ENCODE assay signal across 8 mouse cellular contexts in the genomic region with DNA sequence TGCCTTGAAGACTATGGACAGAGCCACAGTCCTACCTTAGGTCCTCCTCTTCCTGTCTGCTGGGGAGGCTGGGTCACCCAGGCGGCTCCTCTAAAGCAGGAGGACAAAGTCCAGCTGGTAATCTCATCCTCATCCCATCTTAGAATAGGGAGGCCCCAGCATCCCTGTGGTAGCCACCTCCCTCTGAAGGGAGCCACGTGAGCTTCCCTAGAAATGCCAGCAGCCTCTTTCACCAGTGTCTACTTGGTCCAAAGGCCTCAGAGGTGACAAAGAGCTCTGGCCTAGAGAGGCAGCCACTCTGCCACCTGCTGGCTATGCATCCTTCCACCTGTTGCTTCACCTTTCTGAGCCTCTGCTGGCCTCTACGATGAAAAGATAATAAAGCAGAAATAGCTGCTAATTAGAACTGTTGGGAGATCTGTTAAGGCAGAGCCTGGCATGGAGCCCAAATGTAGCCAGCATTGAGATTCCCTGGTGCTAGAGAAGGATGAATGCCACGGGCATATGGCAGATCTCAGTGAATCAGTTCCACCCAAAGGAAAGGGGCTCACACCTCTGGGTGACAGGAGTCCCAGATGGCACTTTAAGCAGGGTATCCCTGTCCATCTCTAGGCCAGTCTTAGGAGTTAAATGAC. TPM values are rescaled to one million over a fixed set of nuclear protein-coding genes. Genes with fewer than 3 reads are reported as not detected.
DNase-seq lines count a peak whose midpoint lies in the region; ATAC-seq and TF ChIP-seq lines count a peak whose summit lies in the region.
"Had no signal": no experiment of that assay in that cellular context is flagged by ENCODE, and none has a peak within 500 bp of the region (broad histone marks: within the 10 kb centered on the region; RNA-seq: fewer than 3 reads in every experiment).

No protein-coding gene starts in this region.

- no peak overlapping the region for H3K9ac ChIP-seq in intestine, embryonic 14.5 days (ENCODE audit: low read length)
- H3K9ac ChIP-seq: limb, embryonic 13.5 days had no signal

- no peak overlapping the region for H3K4me2 ChIP-seq in intestine, embryonic 14.5 days (ENCODE audit: low read length)
- H3K4me2 ChIP-seq: limb, embryonic 13.5 days had no signal

- DNase-seq in layer of hippocampus, adult 2 months (ENCODE audit: low spot score in 2 of 2), result no peak
- DNase-seq in layer of hippocampus, adult 9-11 months, result no peak
- DNase-seq in cerebellum, adult 8-10 months, result peak; percentile 33
- DNase-seq in intestine, embryonic 14.5 days (ENCODE audit: low spot score), result no peak
- DNase-seq in lung, postnatal 10 days, result peak; percentile 38
- no peak for DNase-seq in frontal cortex, postnatal 36 days (ENCODE audit: low spot score in 2 of 2)
- no peak for DNase-seq in thymus, postnatal 25 days

- H3K27me3 ChIP-seq in intestine, embryonic 14.5 days (replicated peaks; ENCODE audit: control insufficient read depth, insufficient read depth, low read length), result no peaks in the 10 kb centered on the region

- H3K4me1 ChIP-seq in intestine, embryonic 14.5 days (replicated peaks; ENCODE audit: control insufficient read depth, insufficient read depth, low read length), result no peaks in the 10 kb centered on the region
- H3K4me1 ChIP-seq: limb, embryonic 13.5 days had no signal

- no peak overlapping the region for H3K27ac ChIP-seq in layer of hippocampus, adult 2 months
- no peak overlapping the region for H3K27ac ChIP-seq in intestine, embryonic 14.5 days (ENCODE audit: low read depth)
- H3K27ac ChIP-seq: limb, embryonic 13.5 days had no signal

- 48% methylated on average over 4 of the region's 4 CpGs for WGBS in intestine, embryonic 14.5 days

- no peaks in the 10 kb centered on the region for H3K36me3 ChIP-seq in intestine, embryonic 14.5 days (ENCODE audit: control insufficient read depth, insufficient read depth, low read length)
- H3K36me3 ChIP-seq: limb, embryonic 13.5 days had no signal

- no peaks in the 10 kb centered on the region for H3K9me3 ChIP-seq in intestine, embryonic 14.5 days (ENCODE audit: control insufficient read depth, low read length)

- ATAC-seq in intestine, embryonic 14.5 days (replicated peaks; ENCODE audit: low FRiP score, low TSS enrichment, low read depth), result peak; percentile 55; the same call in 1 of the 2 replicates

- no peak overlapping the region for H3K4me3 ChIP-seq in layer of hippocampus, adult 2 months
- H3K4me3 ChIP-seq in intestine, embryonic 14.5 days (ENCODE audit: low read depth, low read length), result no peak overlapping the region
- H3K4me3 ChIP-seq: limb, embryonic 13.5 days had no signal

- peak; percentile 72 for TF ChIP-seq CTCF in layer of hippocampus, adult 2 months (conservative IDR thresholded peaks at IDR 0.05)

RNA-seq across cellular contexts. Expression of gene Pdgfa, which starts 10.1 kb away (rescaled TPM):
- total RNA-seq in layer of hippocampus, adult 2 months (2021), result 10 to 100 TPM; 37.5 to 41.3 TPM
- polyA plus RNA-seq in intestine, embryonic 14.5 days (2014; fragmentation: Nextera tagmentation; extraction: Ambion mirVana), result 69.2 and 78.4 TPM in 2 replicates

Comparison
In these comparisons a context has a peak if more than half of its experiments do, and no peak if none do; other contexts are left out.
1. DNase-seq: peak in cerebellum, adult 8-10 months (single experiment) and lung, postnatal 10 days (single experiment); none in layer of hippocampus, adult 2 months (0 of 2), layer of hippocampus, adult 9-11 months (single experiment), intestine, embryonic 14.5 days (single experiment), frontal cortex, postnatal 36 days (0 of 2) and thymus, postnatal 25 days (single experiment).